Mouse (Mus musculus) bone marrow, adult 2 months (tissue): Measurements from ENCODE around the gene Gsg1. TPM values are rescaled to one million over a fixed set of nuclear protein-coding genes. Genes with fewer than 3 reads are reported as not detected.

ENCODE experiments used
- H3K27ac ChIP-seq: fragments of 200-500 bp; 2 replicates; pipeline ENCODE4 v1.5.1; 2012; ENCODE audit warnings: low read depth, mild to moderate bottlenecking, control low read depth, inconsistent platforms, low read length; ENCODE audit not compliant: control insufficient read depth, poor library complexity, insufficient read depth
- H3K4me1 ChIP-seq: fragments of 200-500 bp; 2 replicates; pipeline ENCODE4 v1.6.1; 2011; ENCODE audit warnings: low read length; ENCODE audit not compliant: control insufficient read depth, insufficient read depth
- H3K4me3 ChIP-seq: fragments of 200-500 bp; replicated peaks from 2 replicates; pipeline ENCODE3; 2011; ENCODE audit warnings: mild to moderate bottlenecking, low read depth, low read length, control low read depth; ENCODE audit not compliant: control insufficient read depth
- CTCF ChIP-seq: fragments of 200-500 bp; IDR thresholded peaks from 2 replicates; pipeline ENCODE4 v1.5.1; 2011; ENCODE audit warnings: low read length, control low read depth; ENCODE audit not compliant: control insufficient read depth, insufficient read depth
- POLR2A ChIP-seq: fragments of 200-500 bp; IDR thresholded peaks from 2 replicates; pipeline ENCODE4 v1.6.1; 2011; ENCODE audit warnings: low read depth, mild to moderate bottlenecking, control low read depth, low read length, borderline replicate concordance; ENCODE audit not compliant: control insufficient read depth
- WGBS: fragments of 180-500 bp; shearing (Covaris S2); methylation state at CpG from one replicate; pipeline ENCODE4 v1.1.7; 2018; 5-methylcytosine and 5-hydroxymethylcytosine counted together
- polyA plus RNA-seq: library from polyadenylated mRNA; stranded (reverse); fragments of >200 nt; gene quantifications from 2 replicates; pipeline ENCODE4 v1.2.4, GENCODE M21; 2011; ENCODE audit warnings: low replicate concordance; ENCODE audit not compliant: missing spikeins, insufficient read depth, insufficient read length

Gsg1 gene
- polyA plus RNA-seq, 1 experiment = not detected

GRCm38 (mm10) chr6:135251849-135252727 is 2.1 kb downstream of the Gsg1 start:
- no peak for TF ChIP-seq CTCF
- Histone ChIP-seq H3K27ac (no peak overlapping the region), H3K4me1 (no peaks in the 10 kb centered on the region; the same call in 1 of the 2 replicates), H3K4me3 (no peak overlapping the region)
- 55% methylated on average over 24 of the region's 24 CpGs for WGBS

GRCm38 (mm10) chr6:135250926-135251699 is 3.0 kb downstream of the Gsg1 start:
- H3K4me1 ChIP-seq = no peaks in the 10 kb centered on the region; the same call in 1 of the 2 replicates
- H3K27ac ChIP-seq = no peak overlapping the region; the same call in 1 of the 2 replicates
- TF ChIP-seq POLR2A = no peak
- TF ChIP-seq CTCF = no peak
- WGBS = 77% methylated on average over 19 of the region's 19 CpGs
- no peak overlapping the region for H3K4me3 ChIP-seq

- TF ChIP-seq POLR2A = no peak
- TF ChIP-seq CTCF = peak; percentile 76
- H3K4me1 ChIP-seq = no peaks in the 10 kb centered on the region; the same call in 1 of the 2 replicates
- 30% methylated on average over 19 of the region's 19 CpGs for WGBS
- no peak overlapping the region for H3K4me3 ChIP-seq
- no peak overlapping the region for H3K27ac ChIP-seq
Observed at GRCm38 (mm10) chr6:135249846-135250531, 4.2 kb downstream of the Gsg1 start.

- Histone ChIP-seq H3K27ac (no peak overlapping the region), H3K4me3 (no peak overlapping the region), H3K4me1 (no peaks in the 10 kb centered on the region; the same call in 1 of the 2 replicates)
- TF ChIP-seq CTCF = no peak
- no peak for TF ChIP-seq POLR2A
- WGBS = 58% methylated on average over 6 of the region's 6 CpGs
Observed at GRCm38 (mm10) chr6:135247861-135248260, 6.3 kb downstream of the Gsg1 start.

- 74% methylated on average over 8 of the region's 8 CpGs for WGBS
- TF ChIP-seq POLR2A = no peak
- no peak for TF ChIP-seq CTCF
- Histone ChIP-seq H3K4me3 (no peak overlapping the region), H3K4me1 (no peaks in the 10 kb centered on the region), H3K27ac (no peak overlapping the region)
Observed at GRCm38 (mm10) chr6:135245586-135245985, 8.6 kb downstream of the Gsg1 start.

- Histone ChIP-seq H3K4me3 (no peak overlapping the region), H3K27ac (no peak overlapping the region), H3K4me1 (peaks cover 2% of the 10 kb centered on the region; the same call in 1 of the 2 replicates)
- TF ChIP-seq POLR2A (no peak), CTCF (no peak)
- 28% methylated on average over 8 of the region's 8 CpGs for WGBS
Observed at GRCm38 (mm10) chr6:135240361-135240760, 13.8 kb downstream of the Gsg1 start.

- H3K27ac ChIP-seq = no peak overlapping the region
- 86% methylated on average over 4 of the region's 4 CpGs for WGBS
- H3K4me1 ChIP-seq = peaks cover 2% of the 10 kb centered on the region; the same call in 1 of the 2 replicates
- TF ChIP-seq POLR2A = no peak
- TF ChIP-seq CTCF = no peak
- H3K4me3 ChIP-seq = no peak overlapping the region
Observed at GRCm38 (mm10) chr6:135238211-135238610, 15.9 kb downstream of the Gsg1 start.

- WGBS = 10% methylated on average over 14 of the region's 14 CpGs
- TF ChIP-seq CTCF (no peak), POLR2A (no peak)
- no peak overlapping the region for H3K4me3 ChIP-seq
- H3K4me1 ChIP-seq = peaks cover 2% of the 10 kb centered on the region; the same call in 1 of the 2 replicates
- no peak overlapping the region for H3K27ac ChIP-seq
Observed at GRCm38 (mm10) chr6:135237326-135237725, 16.8 kb downstream of the Gsg1 start.

GRCm38 (mm10) chr6:135236576-135236975 is 17.6 kb downstream of the Gsg1 start:
- TF ChIP-seq CTCF (0 out of 2 replicates have a peak, but pooled peaks have one; percentile 10), POLR2A (no peak)
- H3K27ac ChIP-seq = no peak overlapping the region
- WGBS = 81% methylated on average over 3 of the region's 3 CpGs
- peaks cover 2% of the 10 kb centered on the region; the same call in 1 of the 2 replicates for H3K4me1 ChIP-seq
- no peak overlapping the region for H3K4me3 ChIP-seq
